Mouse (Mus musculus) thymus, adult 2 months (tissue): ENCODE data around the gene Tecr. TPM values are rescaled to one million over a fixed set of nuclear protein-coding genes. Genes with fewer than 3 reads are reported as not detected.
A peak's percentile ranks its signal among the peaks of the same experiment; 100 is the strongest.

Source experiments
- DNase-seq: peaks from one replicate; pipeline ENCODE4 v3.0.0; 2021
- H3K27ac ChIP-seq: fragments of 200-500 bp; 2 replicates; pipeline ENCODE4 v1.5.1; 2012; ENCODE audit warnings: low read length, control low read depth; ENCODE audit not compliant: control insufficient read depth, insufficient read depth
- H3K27me3 ChIP-seq: fragments of 200-500 bp; 2 replicates; pipeline ENCODE4 v1.6.1; 2012; ENCODE audit warnings: mild to moderate bottlenecking, low read length, moderate library complexity, mixed read lengths; ENCODE audit not compliant: control insufficient read depth, insufficient read depth
- H3K36me3 ChIP-seq: fragments of 200-500 bp; 2 replicates; pipeline ENCODE4 v1.6.1; 2012; ENCODE audit warnings: mild to moderate bottlenecking, low read length, moderate library complexity; ENCODE audit not compliant: control insufficient read depth, insufficient read depth
- H3K4me1 ChIP-seq: fragments of 200-500 bp; replicated peaks from 2 replicates; pipeline ENCODE4 v1.6.1; 2012; ENCODE audit warnings: low read length; ENCODE audit not compliant: control insufficient read depth, insufficient read depth
- H3K4me3 ChIP-seq: fragments of 200-500 bp; 2 replicates; pipeline ENCODE4 v1.5.1; 2012; ENCODE audit warnings: mild to moderate bottlenecking, low read length, control low read depth, moderate library complexity; ENCODE audit not compliant: control insufficient read depth, insufficient read depth
- CTCF ChIP-seq: fragments of 200-500 bp; IDR thresholded peaks from 2 replicates; pipeline ENCODE4 v1.5.1; 2012; ENCODE audit warnings: mild to moderate bottlenecking, control low read depth, low read length, moderate library complexity, borderline replicate concordance; ENCODE audit not compliant: control insufficient read depth, poor library complexity, insufficient read depth; ENCODE audit errors: extremely low read depth
- POLR2A ChIP-seq: fragments of 200-500 bp; IDR thresholded peaks from 2 replicates; pipeline ENCODE4 v1.6.1; 2012; ENCODE audit warnings: mild to moderate bottlenecking, low read length, control low read depth, moderate library complexity; ENCODE audit not compliant: control insufficient read depth, poor library complexity, insufficient read depth; ENCODE audit errors: extremely low read depth
- WGBS: fragments of 180-500 bp; shearing (Covaris S2); methylation state at CpG from one replicate; pipeline ENCODE4 v1.1.7; 2018; 5-methylcytosine and 5-hydroxymethylcytosine counted together
- polyA plus RNA-seq: library from polyadenylated mRNA; depleted of rRNA; stranded (reverse); fragments of >200 nt; gene quantifications from 2 replicates; pipeline ENCODE4 v1.2.3, GENCODE M21; 2012; rRNA removed

Gene Tecr
- polyA plus RNA-seq: 577 and 705 TPM in 2 replicates

DNA sequence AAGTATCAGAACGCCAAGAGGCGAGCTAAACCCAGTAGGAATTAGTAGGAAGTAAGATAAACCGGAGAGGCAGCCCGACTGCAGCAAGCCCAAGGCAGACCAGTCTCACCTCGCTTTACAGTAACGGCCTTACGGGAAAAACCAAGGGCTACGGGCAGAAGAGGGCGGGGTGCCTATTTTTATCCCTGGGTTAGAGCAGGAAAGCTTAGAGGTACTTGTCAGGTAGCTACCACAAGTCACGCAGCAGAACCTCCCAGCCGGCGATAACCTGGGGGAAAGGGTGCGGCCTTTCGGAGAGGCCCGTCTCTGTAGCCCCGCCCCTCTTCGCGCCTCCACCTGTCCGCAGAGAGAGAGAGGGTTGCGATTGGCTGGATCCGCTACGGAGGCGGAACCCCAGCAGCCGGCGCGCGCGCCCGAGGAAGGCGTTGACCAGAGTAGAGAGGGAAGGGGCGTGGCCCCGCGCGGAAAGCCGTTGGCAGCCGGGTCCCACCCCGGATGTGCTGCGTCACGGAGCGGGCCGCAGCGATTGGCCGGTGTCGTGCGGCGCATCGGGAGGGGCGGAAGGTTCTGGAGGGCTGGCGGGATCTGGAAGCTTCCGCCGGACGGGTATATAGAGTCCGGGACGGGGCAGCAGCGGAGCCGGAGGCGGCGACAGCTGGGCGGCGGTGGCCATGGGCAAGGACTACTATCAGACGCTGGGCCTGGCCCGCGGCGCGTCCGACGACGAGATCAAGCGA lies at the start of gene Tecr, which contains the start of gene Dnajb1:
Tecr (minus strand) TSS at position 311 of the 737 bp plus-strand sequence.
Dnajb1 (plus strand) TSS at position 533 of the 737 bp plus-strand sequence.
- under 1% methylated on average over 69 of the region's 69 CpGs for WGBS

GRCm38 (mm10) chr8:83656484-83657246 lies 48.9 kb upstream of the Tecr start:
- H3K27ac ChIP-seq: no peak overlapping the region
- no peak overlapping the region for H3K4me3 ChIP-seq
- H3K27me3 ChIP-seq: no peaks in the 10 kb centered on the region
- DNase-seq: no peak
- TF ChIP-seq POLR2A (no peak), CTCF (no peak)
- H3K36me3 ChIP-seq: no peaks in the 10 kb centered on the region
- WGBS: 95% methylated on average over 13 of the region's 13 CpGs
- H3K4me1 ChIP-seq: peaks cover 13% of the 10 kb centered on the region

More for the DNA sequence above, at the start of gene Tecr, which contains the start of gene Dnajb1:
- DNase-seq: peak; percentile 100
- Histone ChIP-seq H3K4me3 (peak within 1 kb of the TSS; percentile 61), H3K27me3 (no peaks in the 10 kb centered on the region), H3K27ac (peak within 1 kb of the TSS; percentile 81), H3K36me3 (peaks cover 24% of the 10 kb centered on the region), H3K4me1 (peaks cover 30% of the 10 kb centered on the region)
- peak; percentile 47; the same call in 1 of the 2 replicates for TF ChIP-seq CTCF
- peak; percentile 85 for TF ChIP-seq POLR2A

DNA sequence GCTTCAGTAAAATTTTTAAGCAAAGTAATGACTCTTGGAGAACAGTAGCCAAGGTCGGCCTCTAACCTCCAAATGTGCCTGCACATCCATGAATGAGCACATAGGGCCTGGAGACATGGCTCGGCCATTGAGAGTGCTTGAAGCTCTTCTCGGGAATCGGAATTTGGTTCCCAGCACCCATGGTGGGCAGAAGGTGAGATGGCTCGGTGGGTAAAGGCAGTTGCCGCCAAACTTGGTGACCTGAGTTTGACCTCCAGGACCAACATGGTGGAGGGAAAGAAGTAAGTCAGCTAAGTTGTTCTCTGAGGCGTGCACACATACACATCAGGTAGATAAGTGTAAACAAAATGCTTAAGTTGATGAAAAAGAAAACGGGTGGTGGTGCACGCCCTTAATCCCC lies 48.3 kb upstream of the Tecr start:
- Histone ChIP-seq H3K36me3 (no peaks in the 10 kb centered on the region), H3K4me1 (peaks cover 14% of the 10 kb centered on the region), H3K27me3 (no peaks in the 10 kb centered on the region), H3K4me3 (no peak overlapping the region), H3K27ac (no peak overlapping the region)
- TF ChIP-seq CTCF: no peak
- TF ChIP-seq POLR2A: no peak
- DNase-seq: no peak
- WGBS: 97% methylated on average over 9 of the region's 9 CpGs

DNA sequence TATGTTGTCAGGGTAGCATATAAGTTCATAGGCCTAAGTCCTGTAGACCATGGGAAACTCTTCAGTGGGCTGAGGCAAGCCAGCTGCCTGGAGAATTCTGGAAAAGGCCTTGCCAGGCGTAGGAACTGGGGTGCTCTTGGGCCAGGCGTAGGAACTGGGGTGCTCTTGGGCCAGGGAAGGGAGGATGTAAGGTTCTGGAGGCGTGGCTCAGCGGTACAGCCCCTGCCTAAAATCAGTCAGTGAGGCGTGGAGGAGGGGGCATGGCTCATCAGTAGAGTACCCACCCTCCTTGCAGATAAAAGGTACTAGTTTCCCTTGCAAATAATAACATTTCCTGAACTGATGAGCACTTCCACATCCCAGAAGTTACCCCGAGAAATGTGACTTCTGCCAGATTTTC lies 47.0 kb upstream of the Tecr start:
- peaks cover 14% of the 10 kb centered on the region for H3K4me1 ChIP-seq
- no peaks in the 10 kb centered on the region for H3K36me3 ChIP-seq
- DNase-seq: no peak
- no peaks in the 10 kb centered on the region for H3K27me3 ChIP-seq
- H3K27ac ChIP-seq: no peak overlapping the region
- H3K4me3 ChIP-seq: no peak overlapping the region
- TF ChIP-seq CTCF: no peak
- TF ChIP-seq POLR2A: no peak
- 97% methylated on average over 6 of the region's 6 CpGs for WGBS

- TF ChIP-seq CTCF: no peak
- no peak for TF ChIP-seq POLR2A
- Histone ChIP-seq H3K36me3 (no peaks in the 10 kb centered on the region), H3K4me1 (peaks cover 14% of the 10 kb centered on the region), H3K27ac (no peak overlapping the region), H3K4me3 (peak overlapping the region; percentile 73), H3K27me3 (no peaks in the 10 kb centered on the region)
- DNase-seq: no peak
- WGBS: 22% methylated on average over 10 of the region's 10 CpGs
These were observed 45.9 kb upstream of the Tecr start for GRCm38 (mm10) chr8:83653662-83654017.
